Mouse (Mus musculus): Measurements from ENCODE around the gene BC024063. TPM values are rescaled to one million over a fixed set of nuclear protein-coding genes. Genes with fewer than 3 reads are reported as not detected.
"Not testable (repeated sequence)": the region's sequence is repeated elsewhere in the genome, so short reads cannot be mapped to it uniquely, and the experiment has no call there.

The BC024063 gene
- total RNA-seq (2017) = 5.9 and 6.2 TPM in 2 replicates

DNA sequence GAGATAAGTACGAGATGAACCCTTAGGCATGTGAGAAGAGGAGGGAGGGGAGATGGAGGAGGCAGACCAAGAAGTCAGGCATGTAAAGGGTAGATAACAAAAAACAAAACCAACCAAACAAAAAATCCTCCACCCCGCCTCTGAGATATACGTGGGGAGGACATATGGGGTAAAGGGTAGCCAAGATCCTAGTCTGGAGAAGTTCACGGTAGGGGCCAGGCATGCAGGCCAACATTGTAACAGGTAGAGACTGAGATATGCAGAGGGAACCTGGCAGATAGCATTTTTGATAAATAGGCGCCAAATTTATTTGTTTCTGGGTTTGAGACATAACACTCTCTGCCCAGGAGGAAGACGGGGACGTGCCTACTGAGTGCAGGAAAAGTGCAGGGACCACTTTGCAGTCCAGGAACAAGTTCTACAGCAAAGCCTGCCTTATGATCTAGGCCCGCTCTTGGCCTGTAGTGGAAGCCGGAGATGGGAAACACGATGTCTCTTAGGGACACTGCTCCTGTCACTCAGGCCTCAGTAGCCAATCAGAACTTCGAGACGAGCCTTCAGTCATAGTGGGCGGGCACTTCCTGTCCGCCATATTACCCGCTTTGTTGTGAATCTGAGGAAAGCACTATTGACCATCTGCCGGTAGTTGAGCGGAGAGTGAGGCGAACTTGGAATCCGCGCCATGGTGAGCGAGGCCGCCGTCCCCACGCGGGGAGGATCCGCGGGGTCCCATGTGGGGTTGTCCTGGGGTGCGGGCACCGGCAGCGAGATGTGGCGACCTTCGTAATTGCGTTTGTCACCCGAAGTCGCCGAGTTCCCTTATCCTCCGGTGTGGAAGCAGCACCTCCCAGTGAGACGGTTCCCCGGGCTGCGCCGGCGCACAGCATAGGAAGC lies at the start of gene BC024063:
TSS of gene BC024063 (plus strand) at position 626 of the 894 bp plus-strand sequence.
- peak; percentile 88 for ATAC-seq (ENCODE audit: extremely low read depth, insufficient number of reproducible peaks, low FRiP score, poor library complexity, severe bottlenecking)

DNA sequence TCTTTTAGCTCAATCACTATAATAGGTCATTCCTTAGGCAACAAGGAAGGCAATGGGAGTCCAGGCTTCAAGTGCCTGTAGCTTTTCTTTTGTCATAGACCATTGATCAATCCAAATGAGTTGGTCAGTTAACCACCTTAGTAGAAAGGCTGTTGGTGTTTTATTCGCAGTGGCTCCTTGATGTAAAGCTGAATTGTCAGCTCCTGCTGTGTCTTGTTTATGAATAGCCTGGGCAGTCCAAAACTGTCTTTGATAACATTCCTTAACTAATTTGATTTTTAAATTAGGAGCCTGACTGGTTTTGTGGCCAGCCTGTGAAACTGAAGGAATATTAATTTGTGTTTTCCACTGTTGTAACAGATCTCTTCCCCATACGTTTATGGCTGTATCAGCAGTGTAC lies 41.0 kb upstream of the BC024063 start:
- ATAC-seq (ENCODE audit: extremely low read depth, insufficient number of reproducible peaks, low FRiP score, poor library complexity, severe bottlenecking) = no peak

DNA sequence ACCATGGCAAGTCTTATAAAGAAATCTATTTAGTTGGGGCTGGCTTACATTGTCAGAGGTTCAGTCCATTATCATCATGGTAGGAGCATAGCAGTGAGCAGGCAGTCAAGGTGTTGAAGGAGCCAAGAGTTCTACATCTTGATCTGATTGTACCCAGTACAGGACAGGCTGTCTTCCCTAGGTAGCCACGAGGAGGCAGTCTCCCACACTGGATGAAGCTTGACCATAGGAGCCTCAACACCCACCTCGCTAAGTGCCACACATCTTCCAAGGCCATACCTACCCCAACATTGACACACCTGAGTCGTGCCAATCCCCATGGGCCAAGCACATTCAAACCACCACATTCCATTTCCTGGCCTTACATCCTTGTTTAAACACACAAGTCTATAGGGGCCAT lies 36.5 kb upstream of the BC024063 start:
- ATAC-seq (ENCODE audit: extremely low read depth, insufficient number of reproducible peaks, low FRiP score, poor library complexity, severe bottlenecking) = no peak

DNA sequence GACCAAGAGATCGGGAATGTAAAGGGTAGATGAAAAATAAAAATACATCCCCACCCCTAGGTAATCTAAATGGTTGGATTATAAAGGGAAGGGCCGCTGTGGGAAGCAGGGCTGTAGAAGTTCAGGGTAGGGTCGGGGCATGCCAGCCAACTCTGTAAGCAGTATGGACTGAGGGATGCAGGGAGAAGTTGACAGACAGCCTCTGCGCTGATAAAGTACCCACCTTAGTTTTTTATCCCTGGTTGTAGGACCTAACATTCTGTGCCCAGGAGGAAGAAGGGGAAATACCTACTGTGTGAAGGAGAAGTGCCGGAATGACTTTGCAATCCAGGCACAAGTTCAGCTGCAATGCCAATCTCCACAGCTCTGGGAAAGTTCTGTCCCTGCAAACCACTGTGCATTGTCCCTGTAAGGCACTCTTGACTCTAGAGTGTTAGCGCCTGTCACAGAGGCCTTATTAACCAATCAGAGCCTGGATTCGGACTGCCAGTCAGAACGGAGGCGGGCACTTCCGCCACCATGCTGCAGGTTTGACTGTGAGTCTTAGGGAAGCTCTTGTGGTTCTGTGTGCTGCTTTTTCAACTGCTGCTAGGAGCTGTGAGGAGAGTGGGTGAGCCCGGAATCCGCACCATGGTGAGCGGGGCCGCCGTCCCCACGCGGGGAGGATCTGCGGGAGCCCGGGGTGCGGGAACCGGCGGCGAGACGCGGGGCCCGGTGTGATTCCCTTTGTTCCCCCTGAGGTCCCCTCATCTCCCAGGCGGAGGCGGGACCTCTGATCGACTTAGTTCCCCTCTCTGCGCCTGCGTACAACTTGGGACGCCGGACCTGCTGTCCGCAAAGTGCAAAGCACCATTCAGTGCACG lies 35.3 kb upstream of the BC024063 start, which contains the start of gene Zfp873:
TSS of gene Zfp873 (plus strand) at position 527 of the 863 bp plus-strand sequence.
- peak; percentile 97 for ATAC-seq (ENCODE audit: extremely low read depth, insufficient number of reproducible peaks, low FRiP score, poor library complexity, severe bottlenecking)

DNA sequence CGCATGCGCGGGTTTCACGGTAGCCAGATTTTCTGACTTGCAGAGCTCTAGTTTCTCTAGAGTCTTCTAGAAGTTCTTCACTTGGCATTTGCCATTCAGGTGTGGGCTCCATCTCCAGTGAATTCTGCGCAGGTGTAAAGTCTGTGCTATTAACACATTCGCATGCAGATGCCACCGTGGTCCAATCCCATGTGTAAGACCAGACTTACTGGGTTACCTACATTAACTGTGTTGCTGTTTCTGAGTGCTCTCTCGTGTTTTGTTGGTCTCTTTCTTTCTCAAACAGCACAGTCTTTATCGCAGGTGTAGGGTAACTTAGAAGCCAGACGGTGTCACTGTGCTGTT lies 34.7 kb upstream of the BC024063 start:
- ATAC-seq (ENCODE audit: extremely low read depth, insufficient number of reproducible peaks, low FRiP score, poor library complexity, severe bottlenecking) = not testable (repeated sequence)

DNA sequence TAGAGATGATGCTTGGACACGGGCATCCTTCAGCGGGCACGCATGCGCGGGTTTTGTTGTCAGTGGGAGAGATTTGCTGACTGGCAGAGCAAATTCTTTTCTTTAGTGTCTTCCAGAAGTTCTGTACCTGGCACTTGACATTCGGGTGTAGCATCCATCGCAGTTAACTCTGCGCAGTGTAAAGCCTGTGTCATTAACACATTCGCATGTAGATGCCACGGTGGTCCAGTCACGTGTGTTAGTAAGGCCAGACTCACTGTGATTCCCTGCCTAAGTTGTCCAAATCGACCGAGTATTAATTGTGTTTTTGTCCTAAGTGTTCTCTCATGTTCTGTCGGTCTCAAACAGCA lies 444 bp downstream of the BC024063 start:
- ATAC-seq (ENCODE audit: extremely low read depth, insufficient number of reproducible peaks, low FRiP score, poor library complexity, severe bottlenecking) = not testable (repeated sequence)

DNA sequence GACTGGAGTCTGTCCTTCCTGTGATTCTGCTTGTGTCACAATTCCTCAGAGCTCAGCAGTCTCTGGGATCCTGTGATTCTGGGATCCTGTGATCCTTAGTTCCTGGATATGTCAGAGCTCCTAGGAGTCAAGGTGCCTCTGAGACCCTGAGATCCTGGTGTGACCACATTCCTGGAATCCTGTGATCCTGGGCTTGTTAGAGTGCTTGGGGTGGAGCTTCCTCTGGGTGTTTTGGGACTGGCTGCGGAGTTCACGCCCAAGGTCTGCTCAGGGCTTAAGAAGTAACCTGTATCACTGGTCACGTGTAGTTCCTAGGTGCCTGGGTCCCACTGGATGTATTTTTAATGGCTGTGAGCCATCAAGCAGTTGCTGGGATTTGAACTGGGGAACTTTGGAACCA lies 34.1 kb downstream of the BC024063 start:
- ATAC-seq (ENCODE audit: extremely low read depth, insufficient number of reproducible peaks, low FRiP score, poor library complexity, severe bottlenecking) = no peak

DNA sequence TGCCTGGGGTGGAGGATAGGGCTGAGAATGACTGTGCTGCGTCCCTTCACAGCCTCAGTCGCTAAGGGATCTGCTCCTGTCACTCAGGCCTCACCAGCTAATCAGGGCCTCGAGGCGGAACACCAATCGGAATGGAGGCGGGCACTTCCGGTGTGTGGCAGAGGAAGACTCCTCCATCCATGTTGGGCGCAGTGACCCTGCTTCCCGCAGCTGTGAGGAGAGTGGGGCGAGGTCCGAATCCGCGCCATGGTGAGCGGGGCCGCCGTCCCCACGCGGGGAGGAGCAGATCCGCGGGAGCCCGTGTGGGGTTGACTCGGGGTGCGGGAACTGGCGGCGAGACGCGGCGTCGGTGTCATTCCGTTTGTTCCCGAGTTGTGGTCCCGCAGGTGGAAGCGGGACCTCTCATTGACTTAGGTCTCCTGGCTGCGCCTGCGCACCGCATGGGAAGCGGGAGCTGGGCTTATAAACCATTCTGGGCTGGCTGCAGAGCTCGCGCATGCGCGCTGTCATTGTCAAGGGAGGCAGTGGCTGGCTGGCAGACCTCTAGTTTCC lies 44.8 kb downstream of the BC024063 start, which contains the start of gene AU041133:
TSS of gene AU041133 (plus strand) at position 164 of the 552 bp plus-strand sequence.
- ATAC-seq (ENCODE audit: extremely low read depth, insufficient number of reproducible peaks, low FRiP score, poor library complexity, severe bottlenecking) = peak; percentile 99

DNA sequence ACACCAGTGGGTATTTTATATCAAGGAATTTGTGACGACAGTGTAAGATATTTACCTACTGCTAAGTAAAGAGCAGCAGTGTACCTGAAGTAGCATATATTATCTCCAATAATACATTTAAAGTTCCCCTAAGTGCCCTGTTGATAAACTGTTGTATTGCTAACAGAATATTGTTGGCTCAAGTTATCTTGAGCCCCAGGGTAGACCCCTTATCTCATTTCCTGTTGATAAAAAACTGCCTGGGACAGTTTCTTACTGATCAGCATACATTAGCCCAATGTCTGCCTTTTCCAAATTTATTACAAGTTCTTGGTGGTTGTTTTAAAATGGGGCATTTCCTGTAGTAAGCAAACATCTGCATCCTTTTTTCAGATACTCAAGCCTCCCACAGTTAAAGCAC lies 62.1 kb downstream of the BC024063 start:
- no peak for ATAC-seq (ENCODE audit: extremely low read depth, insufficient number of reproducible peaks, low FRiP score, poor library complexity, severe bottlenecking)

DNA sequence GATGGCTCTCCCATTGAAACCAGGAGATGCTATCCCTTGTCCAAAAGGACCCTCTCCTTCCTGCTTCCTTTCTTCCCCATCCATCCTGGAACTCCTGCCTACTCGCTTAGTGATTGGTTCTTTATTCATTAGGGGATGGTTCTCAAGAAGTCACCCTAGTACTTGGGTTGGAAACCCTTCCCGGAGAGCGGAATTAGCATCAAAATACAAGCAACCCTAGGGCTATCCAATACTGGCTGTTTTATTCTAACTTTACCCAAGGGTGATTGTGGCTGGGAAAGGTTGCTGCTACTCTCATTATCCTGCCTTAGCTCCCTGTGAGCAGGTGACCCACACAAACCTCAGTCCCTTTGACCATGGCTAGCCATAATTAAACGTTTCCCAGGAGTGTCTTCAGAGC lies 64.4 kb downstream of the BC024063 start:
- ATAC-seq (ENCODE audit: extremely low read depth, insufficient number of reproducible peaks, low FRiP score, poor library complexity, severe bottlenecking) = no peak

Other genes starting within 250 kb of the BC024063 start
- 6.4 and 7.4 TPM in 2 replicates for gene Gm32687, start 219.4 kb upstream of the BC024063 start, total RNA-seq (2017)
- gene Zfp781, start 152.9 kb upstream of the BC024063 start, total RNA-seq (2017) = 2.7 and 6.1 TPM in 2 replicates
- gene Zfp873, start 35.2 kb upstream of the BC024063 start, total RNA-seq (2017) = 16.6 TPM in 2 replicates
- 15.1 and 16.9 TPM in 2 replicates for gene AU041133, start 44.7 kb downstream of the BC024063 start, total RNA-seq (2017)
- 5.5 and 7.9 TPM in 2 replicates for gene Zfp938, start 157.9 kb downstream of the BC024063 start, total RNA-seq (2017)
- not detected in 2 replicates for gene 4932415D10Rik, start 233.2 kb downstream of the BC024063 start, total RNA-seq (2017)